Mouse (Mus musculus) retina, embryonic 14.5 days (tissue): ENCODE data around the gene Pcca.

Experiments used
- DNase-seq: peaks from one replicate; pipeline ENCODE4 v3.0.0-alpha.2; 2015; ENCODE audit warnings: low spot score

Gene Pcca

DNA sequence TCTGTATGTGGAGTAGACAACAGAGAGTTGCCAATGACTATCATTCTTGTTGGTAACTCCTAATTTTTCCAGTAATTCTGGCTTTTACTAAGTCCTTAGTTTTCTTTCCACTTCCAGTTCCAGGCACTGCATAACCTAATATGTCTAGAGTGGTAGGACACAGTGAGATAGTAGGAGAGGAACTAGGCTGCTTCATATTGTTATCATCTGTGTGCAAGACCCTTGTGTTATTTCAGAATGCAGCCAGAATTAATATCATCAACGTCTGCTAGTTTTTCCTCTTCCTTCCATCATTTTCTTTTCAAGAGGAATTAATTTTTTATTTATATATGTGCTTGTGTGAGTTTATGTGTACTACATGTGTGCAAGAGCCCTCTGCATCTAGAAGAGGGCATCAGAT, 114.1 kb downstream of the Pcca start:
- no peak for DNase-seq

DNA sequence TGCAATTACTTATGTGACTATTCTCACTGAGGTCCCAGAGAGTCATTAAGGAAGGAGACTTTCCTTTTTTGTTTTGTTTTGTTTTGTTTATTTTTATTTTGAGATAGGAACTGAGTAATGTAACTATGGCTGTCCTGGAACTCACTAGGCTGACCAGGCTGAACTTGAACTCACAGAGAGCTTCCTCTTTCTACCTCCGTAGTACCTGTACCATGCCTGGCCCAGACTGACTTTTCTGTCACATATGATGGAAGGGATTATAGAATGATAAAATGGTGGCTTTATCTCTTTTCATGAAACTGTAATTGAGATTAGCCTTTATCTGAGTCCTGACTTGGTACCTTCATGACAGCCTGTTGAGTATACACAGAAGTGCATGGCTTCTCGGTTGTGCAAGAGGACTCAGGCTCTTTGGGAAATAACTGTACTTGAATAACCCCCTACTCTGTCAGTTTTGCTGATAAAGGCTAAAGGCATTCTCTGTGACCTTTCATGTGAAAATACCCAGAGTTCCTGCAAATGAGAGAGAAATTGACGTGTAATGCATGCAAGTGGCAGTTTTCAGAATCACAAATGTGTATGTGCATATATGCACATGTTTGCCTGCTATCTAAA, 115.3 kb downstream of the Pcca start:
- no peak for DNase-seq

DNA sequence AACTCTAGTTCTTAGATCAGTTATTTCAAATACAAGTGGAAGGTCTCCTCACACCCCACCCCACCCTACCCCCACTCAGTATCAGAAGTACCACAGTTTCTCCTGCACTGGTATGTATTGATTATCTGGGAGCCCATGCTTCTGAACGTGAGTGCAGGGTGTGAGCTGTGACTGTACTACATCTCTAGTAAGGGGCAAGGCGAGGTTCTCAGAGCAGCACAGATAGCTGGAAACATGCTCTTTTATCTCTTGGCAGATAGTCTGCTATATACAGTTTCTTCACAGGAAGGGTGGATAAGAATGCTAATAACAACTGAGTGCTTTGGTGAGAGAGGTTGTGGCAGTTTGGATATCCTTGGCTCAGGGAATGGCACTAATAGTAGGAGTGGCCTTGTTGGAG, 117.6 kb downstream of the Pcca start:
- DNase-seq: no peak

DNA sequence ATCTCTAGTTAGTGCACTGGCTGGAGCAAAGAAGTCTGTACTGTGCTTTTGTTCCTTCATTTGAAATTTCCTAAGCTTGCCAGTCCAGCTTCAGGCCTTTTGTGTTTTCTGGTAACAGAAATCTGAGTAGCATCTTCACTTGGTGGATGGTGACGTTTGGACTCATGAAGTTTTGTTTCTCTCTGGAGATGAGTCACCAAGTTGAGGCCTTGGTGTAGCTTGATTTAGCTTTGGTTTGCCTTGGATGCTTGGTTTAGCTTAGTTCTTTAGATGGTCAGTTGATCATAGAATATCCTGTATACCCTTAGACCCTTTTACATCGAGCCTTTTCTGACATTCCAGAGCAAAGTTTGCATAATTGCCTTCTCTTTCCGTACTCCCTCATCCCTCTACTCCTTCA, 141.5 kb downstream of the Pcca start:
- DNase-seq: no peak

DNA sequence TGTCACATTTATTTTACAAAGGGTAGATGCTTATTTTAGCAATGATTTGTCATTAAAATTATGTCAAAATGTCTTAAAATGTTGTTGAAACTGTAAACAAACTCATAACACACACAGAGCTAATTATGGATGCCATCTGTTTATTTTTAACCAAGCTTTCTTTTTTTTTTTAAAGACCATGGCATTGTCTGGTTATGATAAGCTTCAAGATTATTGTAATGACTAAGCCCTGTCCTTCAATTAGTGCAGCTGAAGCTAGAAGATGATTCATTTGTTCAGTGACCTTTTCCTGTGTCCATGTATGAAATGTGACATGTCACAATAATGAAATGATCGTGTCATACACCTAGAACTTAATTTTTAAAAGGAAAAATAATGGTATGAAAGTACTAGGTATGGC, 149.5 kb downstream of the Pcca start:
- DNase-seq: peak; percentile 64

DNA sequence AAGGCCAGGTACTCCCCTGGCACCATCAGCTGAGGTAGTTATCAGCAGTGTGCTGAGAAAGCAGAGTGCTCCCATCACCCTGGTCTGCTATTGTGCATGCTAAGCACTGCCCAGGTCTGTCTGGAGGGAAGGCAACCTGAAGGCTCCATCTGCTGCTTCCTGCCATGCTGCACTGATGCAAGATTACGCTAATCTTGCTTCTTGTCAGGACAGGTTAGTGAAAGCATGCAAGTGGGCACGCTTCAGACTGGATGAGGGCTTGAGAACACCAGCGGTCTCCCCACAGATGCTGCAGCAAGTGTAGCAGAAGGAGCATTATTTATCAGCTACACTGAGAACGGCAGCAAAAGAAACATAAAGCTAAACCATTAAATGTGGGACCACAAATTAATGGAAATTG, 150.1 kb downstream of the Pcca start:
- DNase-seq: peak; percentile 63

DNA sequence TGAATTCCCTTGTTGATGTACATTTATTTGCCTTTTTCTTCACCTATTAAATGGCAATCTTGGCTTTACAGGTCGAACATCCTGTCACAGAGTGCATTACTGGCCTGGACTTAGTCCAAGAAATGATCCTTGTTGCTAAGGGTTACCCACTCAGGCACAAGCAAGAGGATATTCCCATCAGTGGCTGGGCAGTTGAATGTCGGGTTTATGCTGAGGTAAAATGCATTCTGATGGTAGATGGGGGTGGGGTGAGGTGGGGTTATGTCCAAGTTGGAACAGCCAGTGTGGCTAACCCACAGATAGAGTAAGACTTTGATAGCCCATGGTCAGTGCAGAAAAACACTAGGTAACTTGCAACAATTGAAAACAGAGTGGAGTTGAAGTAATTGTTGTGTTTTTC, 150.7 kb downstream of the Pcca start:
- DNase-seq: peak; percentile 53

DNA sequence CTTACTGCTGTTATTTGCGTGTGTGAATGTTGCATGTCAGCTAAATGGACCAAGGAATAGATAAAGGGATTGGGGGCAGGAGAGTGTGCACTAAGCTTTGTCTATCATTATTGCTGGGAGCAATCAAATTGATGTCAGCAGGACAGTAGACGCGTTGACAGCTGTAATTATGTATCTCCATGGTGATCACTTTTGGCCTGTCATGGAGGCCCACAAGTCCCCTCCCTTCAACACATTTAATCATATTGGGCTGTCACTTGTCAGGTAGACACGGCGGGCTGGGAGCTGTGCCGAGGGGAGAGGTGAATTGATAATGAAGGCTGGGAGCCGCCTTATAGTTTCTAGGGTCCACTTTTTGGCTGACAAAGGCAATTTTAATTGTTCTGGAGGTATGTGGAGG, 153.3 kb downstream of the Pcca start:
- DNase-seq: peak; percentile 70

DNA sequence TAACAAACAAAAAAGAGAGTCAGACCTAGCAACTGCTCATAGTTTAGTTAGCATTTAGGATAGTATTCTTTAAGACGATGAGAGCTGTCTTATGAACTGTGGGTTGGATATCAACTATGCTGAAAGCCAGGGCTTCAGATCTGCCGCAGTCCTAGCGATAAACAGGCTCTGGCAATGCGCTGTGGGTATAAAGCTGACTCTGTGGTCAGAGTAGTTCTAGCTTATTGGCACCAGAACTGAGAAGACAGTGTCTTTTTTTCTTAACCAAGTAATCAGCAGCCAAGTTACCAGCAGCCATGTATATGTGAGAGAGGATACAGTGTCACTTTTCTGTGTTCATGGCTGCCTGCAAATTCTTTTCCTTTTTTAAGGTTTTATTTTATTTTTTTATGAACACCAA, 154.3 kb downstream of the Pcca start:
- DNase-seq: no peak

DNA sequence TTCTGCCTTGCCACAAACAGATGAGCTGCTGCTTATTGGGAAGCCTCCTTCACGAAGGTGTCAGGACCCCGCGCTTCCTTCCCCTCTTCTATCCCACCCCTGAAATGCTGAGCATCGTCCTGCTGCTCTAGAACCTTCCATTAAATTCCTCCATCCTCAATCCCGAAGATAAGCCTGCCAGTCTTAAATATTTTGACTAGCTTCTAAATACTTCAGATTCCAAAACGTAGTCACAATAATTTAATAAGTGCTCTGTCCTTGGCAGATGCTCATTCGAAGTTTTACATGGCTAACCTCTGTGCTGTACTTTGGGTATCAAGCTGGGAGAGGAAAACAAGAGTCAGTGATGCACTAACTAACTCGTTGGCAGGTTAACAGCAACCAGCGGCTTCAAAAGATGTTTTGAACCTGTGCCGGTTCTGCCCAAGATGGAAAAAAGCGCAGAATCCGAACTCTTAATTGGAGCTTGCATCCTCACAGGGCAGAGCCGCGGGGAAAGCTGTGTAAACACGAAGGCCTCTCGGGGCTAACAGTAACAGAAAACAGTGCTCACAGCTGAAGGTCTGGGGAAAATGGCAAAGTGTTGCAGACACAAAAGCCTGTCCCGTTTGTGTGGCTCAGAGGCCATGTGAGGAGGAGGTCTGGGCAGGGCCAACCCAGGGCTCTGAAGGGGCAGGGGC, 155.2 kb downstream of the Pcca start:
- DNase-seq: no peak

DNA sequence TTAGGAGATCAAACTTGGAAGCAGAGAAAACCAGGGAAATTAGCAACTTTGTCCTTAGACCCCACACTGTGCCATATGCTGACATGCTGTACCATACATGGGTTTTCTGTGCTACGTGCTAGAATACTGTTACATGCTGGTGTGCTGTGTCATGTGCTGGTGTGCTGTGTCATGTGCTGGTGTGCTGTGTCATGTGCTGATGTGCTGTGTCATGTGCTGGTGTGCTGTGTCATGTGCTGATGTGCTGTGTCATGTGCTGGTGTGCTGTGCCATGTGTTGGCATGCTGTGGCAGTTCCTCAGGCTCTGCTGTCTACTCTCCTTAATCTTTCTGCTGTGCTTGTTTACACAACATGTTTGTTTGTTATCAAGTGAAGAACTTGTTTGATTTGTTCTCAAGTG, 157.4 kb downstream of the Pcca start:
- DNase-seq: no peak

DNA sequence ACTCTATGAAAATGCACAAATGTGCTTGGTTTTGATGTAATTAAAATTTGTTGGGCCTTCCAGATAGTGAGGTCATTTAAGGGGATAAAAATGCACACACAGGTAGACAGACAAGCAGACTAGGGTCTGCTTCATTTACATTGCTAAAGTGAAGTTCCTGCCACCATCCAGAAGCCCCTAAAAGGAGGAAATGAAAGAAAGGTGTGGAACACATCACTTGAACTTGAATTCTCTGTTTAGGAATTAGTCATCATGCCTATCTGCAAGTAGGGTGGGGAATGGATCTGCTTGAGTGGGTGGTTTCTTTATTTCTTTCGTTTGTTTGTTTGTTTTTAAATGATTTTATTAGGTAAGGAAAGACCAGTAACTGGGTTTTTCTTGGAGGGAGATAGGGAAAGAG, 166.2 kb downstream of the Pcca start:
- DNase-seq: no peak

DNA sequence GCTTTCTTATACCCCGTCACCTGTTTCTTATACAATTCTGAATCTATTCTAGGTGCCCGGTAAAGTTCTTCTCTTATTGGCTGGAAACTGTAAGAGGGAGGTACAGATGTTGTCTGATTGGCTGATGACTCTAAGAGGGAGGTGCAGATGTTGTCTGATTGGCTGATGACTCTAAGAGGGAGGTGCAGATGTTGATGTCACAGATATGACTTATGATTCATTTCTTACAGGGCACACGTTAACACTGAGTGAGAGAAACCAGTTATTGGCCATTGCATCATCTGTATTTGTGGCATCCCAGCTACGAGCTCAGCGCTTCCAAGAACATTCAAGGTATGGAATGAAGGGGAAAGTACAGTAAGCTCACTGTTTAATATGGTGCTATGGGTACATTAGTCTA, 179.7 kb downstream of the Pcca start:
- DNase-seq: no peak

DNA sequence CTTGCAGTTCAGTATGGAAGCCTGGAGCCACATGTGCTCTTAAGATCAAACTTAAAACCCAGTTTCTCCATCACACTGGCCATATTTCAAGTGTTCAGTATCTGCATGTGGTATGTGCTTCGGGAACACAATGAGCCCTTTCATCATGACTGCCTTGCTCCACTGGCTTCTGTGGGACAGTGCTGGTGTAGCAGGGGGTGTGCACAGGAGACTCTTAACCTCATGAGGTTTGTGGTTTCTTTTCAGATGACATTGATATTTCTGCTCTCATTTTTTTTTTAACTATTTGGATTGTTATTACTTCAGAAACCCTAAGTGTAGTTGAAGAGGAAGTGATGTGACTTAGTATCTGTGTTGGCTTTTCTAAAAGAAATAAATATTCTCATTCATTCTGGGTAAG, 180.8 kb downstream of the Pcca start:
- no peak for DNase-seq

DNA sequence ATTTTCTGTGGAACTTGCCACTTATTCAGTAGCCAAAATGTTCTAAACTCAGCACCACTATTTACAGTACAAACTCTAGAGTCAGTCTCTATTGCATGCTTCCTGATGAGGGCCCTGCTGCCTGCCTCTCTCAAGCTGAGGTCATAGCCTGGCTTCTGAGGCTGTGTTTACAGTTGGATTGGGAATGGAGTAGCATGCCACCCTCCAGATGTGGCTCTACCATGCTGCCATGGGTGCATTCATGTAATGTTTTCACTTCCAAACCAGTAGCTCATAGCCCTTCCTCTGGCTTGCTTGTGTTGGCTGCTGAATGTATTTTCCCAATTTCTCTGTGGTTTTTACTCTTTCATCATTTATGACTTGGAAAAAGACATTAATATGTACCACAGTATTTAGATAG, 181.9 kb downstream of the Pcca start:
- no peak for DNase-seq

DNA sequence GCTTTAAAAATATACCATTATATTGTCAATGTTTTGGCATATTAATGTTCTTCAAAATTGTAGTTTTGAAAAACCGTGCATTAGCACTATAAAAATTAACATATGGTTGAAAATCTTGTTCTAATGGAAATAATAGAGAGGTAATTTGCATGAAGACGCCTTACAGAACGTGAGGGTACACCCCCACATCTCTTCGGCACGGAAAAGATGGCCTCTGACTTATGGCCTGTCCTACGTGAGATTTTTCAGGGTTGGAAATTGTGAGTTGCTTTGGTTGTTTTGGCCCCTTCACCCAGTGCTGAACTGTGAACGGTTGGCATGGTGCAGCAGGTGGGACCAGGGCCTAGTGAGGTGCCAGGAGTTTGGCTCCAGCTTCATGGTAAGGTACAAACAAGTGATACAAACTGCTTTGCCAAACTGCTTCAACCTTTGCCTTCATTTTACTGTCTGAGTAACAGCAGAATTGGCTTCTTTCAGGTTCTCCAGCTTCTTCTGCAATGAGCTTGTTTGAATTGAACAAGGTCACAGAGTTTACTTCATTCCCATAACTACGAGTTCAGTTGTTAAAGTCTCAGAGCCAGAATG, 185.5 kb downstream of the Pcca start:
- no peak for DNase-seq

DNA sequence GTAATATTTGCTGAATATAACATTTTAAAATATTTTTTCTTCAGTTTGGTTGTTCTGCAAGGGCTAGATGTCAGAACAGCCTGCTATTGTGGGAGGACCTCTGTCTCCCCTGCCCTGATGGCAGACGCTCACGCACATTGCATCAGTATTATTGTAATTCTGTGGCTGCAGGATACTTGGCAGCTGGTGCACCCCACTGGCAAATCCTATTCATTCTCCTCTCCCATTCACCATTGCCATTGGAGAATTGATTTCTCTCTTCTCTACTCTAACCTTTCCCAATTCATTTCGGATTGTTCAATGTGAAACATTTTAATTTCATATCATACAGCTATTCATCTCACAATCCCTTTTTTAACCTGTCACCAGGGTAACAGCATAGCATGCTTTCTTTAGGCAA, 186.9 kb downstream of the Pcca start:
- peak; percentile 37 for DNase-seq

DNA sequence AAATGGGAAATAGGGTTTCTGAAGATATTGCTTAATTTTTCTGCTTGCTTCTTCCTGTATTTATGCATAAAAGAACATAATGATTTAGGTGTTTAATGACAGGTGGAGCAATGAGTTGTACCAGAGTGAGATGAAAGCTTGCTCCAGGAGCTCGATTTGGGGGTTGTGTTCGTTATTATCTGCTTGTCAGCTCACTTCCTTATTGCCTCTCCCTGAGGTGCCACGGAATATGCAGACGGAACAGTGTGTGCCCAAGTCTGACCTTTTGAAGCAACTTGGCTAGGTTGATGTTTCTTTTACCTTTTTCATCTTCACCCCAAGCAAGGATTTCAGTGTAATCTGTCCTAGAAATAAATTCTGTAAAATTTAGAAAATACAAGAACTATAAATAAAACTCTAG, 187.6 kb downstream of the Pcca start:
- DNase-seq: no peak

DNA sequence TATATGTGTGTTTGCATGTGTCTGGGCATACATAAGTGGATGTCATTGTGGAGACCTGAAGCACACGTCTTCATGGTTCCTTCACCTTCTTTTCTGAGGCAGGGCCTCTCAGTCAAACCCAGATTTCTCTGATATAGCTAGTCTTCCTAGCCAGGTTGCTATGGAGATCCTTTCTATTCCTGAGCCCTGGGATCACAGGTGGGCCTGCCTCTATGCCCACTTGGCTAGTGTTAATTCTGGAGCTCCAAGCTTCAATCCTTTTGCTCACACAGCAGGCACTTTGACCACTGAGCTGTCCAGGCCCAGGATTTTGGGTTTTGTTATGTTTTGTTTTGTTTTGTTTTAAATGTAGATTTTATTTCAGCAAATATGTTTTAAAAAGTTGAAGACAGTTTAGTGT, 192.3 kb downstream of the Pcca start:
- DNase-seq: no peak

DNA sequence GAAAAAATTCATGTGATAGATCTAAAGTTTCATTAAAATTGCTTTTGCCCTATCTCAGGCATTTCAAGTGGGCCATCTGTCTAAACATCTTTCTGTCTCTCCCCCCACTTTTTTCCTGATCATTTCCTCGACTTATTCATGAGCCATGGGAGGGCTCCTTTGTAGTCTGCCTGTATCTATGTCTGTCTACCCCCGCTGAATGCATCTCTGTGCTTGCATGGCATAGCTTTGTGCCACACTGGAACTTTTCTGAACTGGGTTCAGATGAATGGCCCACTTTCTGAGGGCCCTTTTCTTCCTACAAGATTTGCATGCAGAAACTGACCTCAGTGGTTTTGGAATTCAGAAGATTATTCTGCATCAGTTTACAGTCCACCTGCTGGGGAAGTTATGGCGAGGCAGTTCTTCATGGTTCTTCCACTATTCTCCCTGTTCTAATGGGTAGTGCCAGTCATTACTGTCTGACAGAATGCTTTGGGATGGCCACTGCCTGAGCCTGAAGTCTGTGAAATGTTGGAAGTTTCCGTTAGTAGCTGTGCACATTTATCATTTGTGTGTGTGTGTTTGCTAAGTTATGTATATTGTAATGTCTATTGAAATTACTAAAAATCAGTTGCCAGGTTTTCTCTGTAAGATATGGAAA, 195.4 kb downstream of the Pcca start:
- no peak for DNase-seq

DNA sequence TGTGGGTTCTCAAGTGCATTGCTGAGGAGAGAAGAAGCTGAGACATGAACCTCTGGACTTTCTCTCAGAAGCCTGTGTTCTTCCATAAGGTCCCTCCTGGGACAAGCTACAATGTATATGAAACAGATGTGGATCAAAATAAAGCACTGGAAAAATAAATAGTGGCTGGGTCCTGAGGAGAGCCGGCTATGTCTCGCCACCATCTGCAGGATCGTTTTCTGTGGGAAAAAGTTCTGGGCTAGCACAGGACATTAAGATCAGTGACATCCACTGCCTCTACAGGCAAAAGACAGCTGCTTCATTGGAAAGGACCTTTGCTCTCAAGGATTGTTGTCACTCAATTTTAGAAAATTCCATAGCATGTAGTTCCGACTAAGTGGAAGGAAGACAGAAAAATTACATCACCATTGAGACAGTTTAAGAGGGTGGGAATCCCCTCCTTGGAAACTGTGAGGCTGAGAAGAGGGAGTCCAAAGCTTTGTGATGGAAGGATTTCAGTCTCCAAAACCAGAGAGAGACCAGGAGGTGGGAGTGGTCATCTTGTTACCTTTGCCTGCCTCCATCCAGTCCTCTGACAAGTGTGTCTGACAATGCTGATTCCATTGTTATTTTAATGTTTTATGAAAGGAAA, 196.9 kb downstream of the Pcca start:
- no peak for DNase-seq

DNA sequence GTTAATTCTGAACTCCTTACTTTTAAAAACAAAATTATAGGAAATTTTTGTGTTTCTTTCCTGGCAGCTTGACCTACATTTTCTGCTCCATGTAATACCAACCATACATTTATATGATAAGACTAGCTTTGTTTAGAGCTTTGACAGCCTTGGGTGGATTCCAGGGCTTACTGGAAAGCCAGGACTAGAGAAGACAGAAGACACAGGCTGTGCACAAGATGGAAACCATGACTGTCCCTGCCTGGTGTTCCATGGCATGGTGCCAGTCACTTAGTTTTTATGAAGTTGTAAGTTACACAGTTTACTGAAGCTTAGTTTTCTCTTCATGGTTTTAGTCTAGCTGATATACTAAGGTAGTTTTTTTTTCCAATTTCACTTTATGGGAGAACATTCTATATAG, 202.7 kb downstream of the Pcca start:
- no peak for DNase-seq
